Mouse (Mus musculus) C2C12 (cell line): Measurements from ENCODE around the gene Dnah14. TPM values are rescaled to one million over a fixed set of nuclear protein-coding genes. Genes with fewer than 3 reads are reported as not detected.

ENCODE experiments used
- H3K27me3 ChIP-seq: one replicate; pipeline ENCODE4 v1.6.1; 2011; ENCODE audit not compliant: control insufficient read depth, insufficient read depth, insufficient read length
- H3K36me3 ChIP-seq: one replicate; pipeline ENCODE4 v1.6.1; 2011; ENCODE audit not compliant: control insufficient read depth, insufficient read depth
- H3K4me3 ChIP-seq: one replicate; pipeline ENCODE4 v1.5.1; 2011; ENCODE audit warnings: mild to moderate bottlenecking, control low read depth; ENCODE audit not compliant: poor library complexity, insufficient read depth, severe bottlenecking
- H3K79me2 ChIP-seq: one replicate; pipeline ENCODE4 v1.6.1; 2011; ENCODE audit not compliant: control insufficient read depth, insufficient read depth
- H3K79me3 ChIP-seq: one replicate; pipeline ENCODE4 v1.6.1; 2011; ENCODE audit warnings: low read depth, control low read depth
- H3ac ChIP-seq: one replicate; pipeline ENCODE3; 2011; ENCODE audit warnings: low read depth; ENCODE audit not compliant: control insufficient read depth, insufficient read length
- CEBPB ChIP-seq: IDR thresholded peaks from one replicate; pipeline ENCODE4 v1.6.1; 2011; ENCODE audit warnings: low read depth, mild to moderate bottlenecking, control low read depth, moderate library complexity
- CTCF ChIP-seq: IDR thresholded peaks from one replicate; pipeline ENCODE4 v1.5.1; 2011; ENCODE audit not compliant: control insufficient read depth, insufficient read depth, insufficient read length
- FOSL1 ChIP-seq: IDR thresholded peaks from one replicate; pipeline ENCODE4 v1.8.0; 2011; ENCODE audit warnings: mild to moderate bottlenecking, low read length; ENCODE audit not compliant: poor library complexity, insufficient read depth, severe bottlenecking
- MAX ChIP-seq: IDR thresholded peaks from one replicate; pipeline ENCODE4 v1.6.1; 2011; ENCODE audit warnings: mild to moderate bottlenecking, control low read depth
- MYOD1 ChIP-seq: IDR thresholded peaks from one replicate; pipeline ENCODE4 v1.6.1; 2011; ENCODE audit warnings: low read depth; ENCODE audit not compliant: control insufficient read depth, insufficient read length
- MYOG ChIP-seq: IDR thresholded peaks from one replicate; pipeline ENCODE4 v1.6.1; 2011; ENCODE audit not compliant: control insufficient read depth, insufficient read length; ENCODE audit errors: extremely low read depth
- USF1 ChIP-seq: IDR thresholded peaks from one replicate; pipeline ENCODE4 v1.6.1; 2011; ENCODE audit warnings: low read depth, mild to moderate bottlenecking, control low read depth, moderate library complexity
- polyA plus RNA-seq: library from polyadenylated mRNA; unstranded; fragments of >200 nt; fragmentation: generic; extraction: Trizol; gene quantifications from one replicate; pipeline ENCODE4 v1.2.1, GENCODE M21; 2012; ENCODE audit warnings: missing spikeins

Gene Dnah14
- polyA plus RNA-seq, 1 experiment: 0.50 TPM

DNA sequence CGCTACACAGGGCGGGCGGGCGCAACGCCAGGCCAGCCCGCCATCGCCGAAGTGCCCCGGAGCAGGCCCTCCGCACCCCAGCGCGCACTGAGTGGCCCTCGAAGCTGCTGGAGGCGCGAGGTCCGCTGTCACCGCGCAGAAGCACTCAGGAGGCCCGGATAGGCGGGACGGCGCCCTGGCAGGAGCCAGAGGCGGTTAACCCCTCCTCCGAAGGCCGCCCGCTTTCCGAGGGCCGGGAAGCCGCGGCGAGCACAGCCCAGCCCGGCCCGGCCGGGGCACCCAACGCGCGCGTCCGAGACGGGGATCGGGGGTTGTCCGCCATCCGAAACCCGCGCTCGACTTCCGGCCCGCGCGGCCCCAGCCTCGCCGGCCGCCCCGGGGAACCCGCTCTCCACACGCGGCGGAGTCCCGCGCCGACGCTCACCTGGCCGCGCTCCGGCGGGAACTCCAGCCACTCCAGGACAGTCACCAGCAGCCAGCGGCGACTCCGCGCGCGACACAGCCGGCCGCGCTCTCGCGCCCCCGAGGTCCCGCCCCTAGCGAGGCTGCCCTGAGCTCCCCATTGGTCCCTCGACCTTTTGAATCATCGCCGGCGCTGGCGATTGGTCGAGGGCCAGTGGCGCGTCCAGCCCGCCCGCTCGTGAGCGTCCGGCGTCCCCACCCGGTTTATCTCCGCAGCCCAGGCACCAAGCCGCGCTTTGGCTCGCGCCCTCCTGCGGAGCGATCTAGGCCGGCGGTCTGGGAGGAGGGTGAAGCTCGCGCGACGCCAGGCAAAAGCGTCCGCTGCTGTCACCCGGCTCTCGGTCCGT, 265.7 kb downstream of the Dnah14 start:
- no peak for TF ChIP-seq MYOG
- peak; percentile 53 for TF ChIP-seq MAX
- H3K79me2 ChIP-seq: peaks cover 49% of the 10 kb centered on the region
- no peaks in the 10 kb centered on the region for H3K27me3 ChIP-seq
- H3K36me3 ChIP-seq: peaks cover 4% of the 10 kb centered on the region
- peak overlapping the region; percentile 77 for H3ac ChIP-seq
- H3K79me3 ChIP-seq: peaks cover 45% of the 10 kb centered on the region
- H3K4me3 ChIP-seq: peak overlapping the region; percentile 55

DNA sequence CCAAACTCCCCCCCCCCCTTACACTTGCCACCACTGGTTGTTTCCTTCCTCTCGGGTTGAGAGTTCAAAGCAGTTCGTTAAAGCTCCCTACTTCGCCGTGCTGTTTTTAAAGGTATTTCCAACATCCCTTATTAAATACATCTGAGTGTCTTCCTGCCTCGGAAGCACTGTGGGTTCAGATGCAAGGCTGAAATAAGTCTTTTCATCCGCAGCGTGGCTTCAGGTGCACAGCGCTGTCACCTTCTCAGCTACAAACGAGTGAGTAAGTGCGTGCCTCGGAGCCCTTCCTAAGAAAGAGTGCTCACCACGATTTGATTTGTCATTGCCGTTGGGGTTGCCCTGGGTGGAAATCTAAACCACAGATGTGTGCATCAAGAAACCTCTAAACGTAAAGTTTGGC, 266.4 kb downstream of the Dnah14 start, which contains the start of gene Lbr:
Gene Lbr (minus strand): TSS at position 266 of the 400 bp plus-strand sequence.
- Histone ChIP-seq H3K36me3 (no peaks in the 10 kb centered on the region), H3K27me3 (no peaks in the 10 kb centered on the region), H3ac (peak within 1 kb of the TSS; percentile 77), H3K79me3 (peaks cover 39% of the 10 kb centered on the region), H3K4me3 (peak within 1 kb of the TSS; percentile 55), H3K79me2 (peaks cover 42% of the 10 kb centered on the region)
- TF ChIP-seq CEBPB: no peak
- TF ChIP-seq FOSL1: no peak
- no peak for TF ChIP-seq USF1
- TF ChIP-seq CTCF: no peak
- TF ChIP-seq MYOG: no peak
- no peak for TF ChIP-seq MAX
- TF ChIP-seq MYOD1: no peak

DNA sequence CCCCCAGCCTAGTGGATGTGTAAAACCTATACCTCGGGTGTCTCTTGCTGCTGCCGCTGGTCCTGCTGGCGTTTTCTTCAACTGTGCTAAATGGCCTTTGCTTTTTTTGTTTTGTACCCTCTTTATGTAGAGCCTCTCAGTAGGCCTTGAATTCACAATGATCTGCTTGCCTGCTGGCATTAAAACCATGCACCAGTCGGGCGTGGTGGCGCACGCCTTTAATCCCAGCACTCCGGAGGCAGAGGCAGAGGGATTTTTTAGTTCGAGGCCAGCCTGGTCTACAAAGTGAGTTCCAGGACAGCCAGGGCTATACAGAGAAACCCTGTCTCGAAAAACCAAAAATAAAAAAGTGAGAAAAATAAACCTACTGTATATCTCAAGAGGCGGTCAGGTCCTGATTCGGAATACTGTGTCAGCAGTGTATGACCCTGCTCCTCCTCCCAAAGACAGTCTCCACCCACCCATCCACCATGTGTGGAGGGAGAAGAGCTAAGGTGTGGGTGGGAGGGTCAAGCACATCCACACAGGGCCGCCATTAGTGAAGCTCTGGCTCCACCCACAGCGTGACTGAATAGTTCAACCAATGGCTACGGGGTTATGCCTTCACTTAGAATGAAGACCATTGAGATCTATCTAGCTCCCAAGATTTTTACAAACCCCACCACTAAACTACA, 268.7 kb downstream of the Dnah14 start:
- no peak overlapping the region for H3ac ChIP-seq
- no peak overlapping the region for H3K4me3 ChIP-seq
- H3K27me3 ChIP-seq: no peaks in the 10 kb centered on the region
- peaks cover 17% of the 10 kb centered on the region for H3K79me3 ChIP-seq
- TF ChIP-seq CEBPB (no peak), MYOD1 (no peak), MAX (no peak), CTCF (no peak), MYOG (no peak), FOSL1 (no peak), USF1 (no peak)
- peaks cover 20% of the 10 kb centered on the region for H3K79me2 ChIP-seq
- no peaks in the 10 kb centered on the region for H3K36me3 ChIP-seq

DNA sequence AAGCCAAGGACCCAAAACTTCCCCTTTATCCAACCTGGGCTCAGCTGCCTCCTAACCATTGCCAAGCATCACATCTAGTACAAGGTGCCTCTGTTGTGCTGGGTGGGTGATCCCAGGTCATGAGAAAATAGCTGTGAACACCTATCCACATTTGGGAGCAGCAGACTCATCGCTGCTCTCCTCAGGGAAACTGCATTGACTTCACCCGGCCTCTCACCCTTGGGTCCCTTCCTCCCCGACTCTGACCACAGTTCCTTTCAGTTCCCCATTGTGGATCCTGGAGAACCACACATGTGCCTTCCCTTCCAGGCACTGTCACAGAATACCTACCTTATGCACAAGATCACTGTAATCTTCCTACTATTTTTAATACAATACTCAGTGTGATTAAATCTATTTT, 269.4 kb downstream of the Dnah14 start:
- Histone ChIP-seq H3K79me2 (peaks cover 12% of the 10 kb centered on the region), H3K4me3 (no peak overlapping the region), H3ac (no peak overlapping the region), H3K36me3 (no peaks in the 10 kb centered on the region), H3K79me3 (peaks cover 10% of the 10 kb centered on the region), H3K27me3 (no peaks in the 10 kb centered on the region)
- TF ChIP-seq CEBPB: no peak
- no peak for TF ChIP-seq USF1
- no peak for TF ChIP-seq MYOD1

DNA sequence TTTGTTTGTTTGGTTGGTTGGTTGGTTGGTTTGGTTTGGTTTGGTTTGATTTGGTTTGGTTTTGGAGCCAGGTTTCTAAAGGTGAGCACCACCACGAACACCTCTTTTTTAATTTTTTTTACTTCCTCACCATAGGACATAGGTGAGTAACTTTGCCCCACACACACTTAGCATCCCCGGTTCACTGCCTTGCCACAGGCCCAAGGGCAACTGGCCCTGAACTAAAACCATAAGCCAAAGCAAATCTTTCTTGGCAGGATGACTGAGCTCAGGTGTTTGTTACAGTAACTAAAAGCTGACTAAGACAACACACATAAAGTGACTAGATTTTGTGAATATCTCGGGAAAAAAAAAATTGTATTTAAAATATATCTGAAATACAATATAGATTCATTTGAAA, 271.0 kb downstream of the Dnah14 start:
- H3K79me2 ChIP-seq: no peaks in the 10 kb centered on the region
- no peak overlapping the region for H3K4me3 ChIP-seq
- H3ac ChIP-seq: no peak overlapping the region
- H3K79me3 ChIP-seq: no peaks in the 10 kb centered on the region
- H3K36me3 ChIP-seq: no peaks in the 10 kb centered on the region
- no peak for TF ChIP-seq MYOD1
- TF ChIP-seq FOSL1: no peak
- TF ChIP-seq CEBPB: no peak
- TF ChIP-seq MAX: no peak
- no peaks in the 10 kb centered on the region for H3K27me3 ChIP-seq

DNA sequence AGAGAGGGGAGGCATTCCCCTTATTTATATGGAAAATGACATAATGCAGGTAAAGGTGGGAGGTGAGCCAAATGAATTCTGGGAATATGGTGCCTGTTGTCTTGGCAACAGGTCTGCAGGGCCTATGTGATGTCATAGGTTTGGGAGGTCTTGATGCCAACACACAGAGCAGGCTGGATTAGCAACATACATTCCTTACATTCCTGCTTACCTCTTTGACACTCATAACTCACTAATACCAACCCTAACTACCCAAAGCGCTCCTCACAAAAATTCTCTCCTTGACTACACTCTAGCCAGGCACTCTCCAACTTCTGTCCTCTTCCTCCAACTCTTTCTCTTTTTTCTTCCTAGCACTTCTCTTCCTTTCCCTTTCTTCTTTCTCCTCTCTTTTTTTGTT, 271.9 kb downstream of the Dnah14 start:
- Histone ChIP-seq H3K79me3 (no peaks in the 10 kb centered on the region), H3K4me3 (no peak overlapping the region), H3ac (no peak overlapping the region), H3K79me2 (no peaks in the 10 kb centered on the region), H3K36me3 (no peaks in the 10 kb centered on the region), H3K27me3 (no peaks in the 10 kb centered on the region)
- TF ChIP-seq FOSL1 (no peak), CTCF (no peak), MAX (no peak), USF1 (no peak), MYOD1 (no peak), CEBPB (no peak), MYOG (no peak)
